ENCODE assay signal across 8 mouse cellular contexts in the genomic region with DNA sequence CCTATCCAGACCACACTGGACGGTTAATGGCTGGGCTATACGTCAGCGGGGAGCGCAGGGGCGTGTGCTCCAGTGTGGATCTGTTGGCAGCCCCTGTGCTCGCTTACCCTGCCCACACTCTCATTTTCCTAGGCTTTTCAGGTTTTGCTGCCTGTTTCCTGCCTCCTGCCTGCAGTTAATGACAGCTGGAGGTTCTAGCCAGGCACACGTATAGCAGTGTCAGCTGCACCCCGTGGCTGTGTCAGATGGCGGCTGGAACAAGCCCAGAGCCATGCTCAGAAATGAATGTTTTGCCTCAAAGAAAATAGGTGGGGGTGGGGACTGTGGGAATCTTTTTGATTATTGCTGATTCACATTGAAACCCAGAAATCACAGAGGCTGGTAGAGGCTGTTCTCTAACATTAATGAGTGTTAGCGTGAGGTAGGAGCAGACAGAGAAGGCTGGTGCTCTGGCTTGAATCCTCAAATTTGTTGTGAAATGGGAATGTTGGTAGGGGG.
DNase-seq lines count a peak whose midpoint lies in the region; ATAC-seq and TF ChIP-seq lines count a peak whose summit lies in the region.

No protein-coding gene starts in this region.

- peaks cover 11% of the 10 kb centered on the region; the same call in 1 of the 2 replicates for H3K4me1 ChIP-seq in midbrain, embryonic 12.5 days
- no peaks in the 10 kb centered on the region for H3K4me1 ChIP-seq in midbrain, embryonic 10.5 days
- peaks cover 6% of the 10 kb centered on the region for H3K4me1 ChIP-seq in hindbrain, embryonic 16.5 days (ENCODE audit: control insufficient read depth, insufficient read depth, low read depth, low read length)

- 0 out of 2 replicates have a peak, but pooled peaks have one; percentile 34 for ATAC-seq in midbrain, embryonic 12.5 days (ENCODE audit: low FRiP score, low read depth)
- ATAC-seq in hindbrain, embryonic 16.5 days: peak; percentile 87

- no peak for TF ChIP-seq POLR2A in myocyte (IDR thresholded peaks at IDR 0.05; ENCODE audit: insufficient read length, low read depth)

- H3K9ac ChIP-seq in midbrain, embryonic 12.5 days (replicated peaks): no peak overlapping the region
- H3K9ac ChIP-seq in hindbrain, embryonic 16.5 days (ENCODE audit: low read depth, low read length): peak overlapping the region; percentile 33; the same call in 1 of the 2 replicates

- H3K4me3 ChIP-seq in midbrain, embryonic 12.5 days: no peak overlapping the region
- H3K4me3 ChIP-seq in midbrain, embryonic 10.5 days: no peak overlapping the region
- no peak overlapping the region for H3K4me3 ChIP-seq in hindbrain, embryonic 16.5 days (ENCODE audit: low read length)
- H3K4me3 ChIP-seq in myocyte: no peak overlapping the region

- no peaks in the 10 kb centered on the region for H3K36me3 ChIP-seq in midbrain, embryonic 12.5 days
- no peaks in the 10 kb centered on the region for H3K36me3 ChIP-seq in midbrain, embryonic 10.5 days
- H3K36me3 ChIP-seq in hindbrain, embryonic 16.5 days (ENCODE audit: control insufficient read depth, insufficient read depth, low read length): no peaks in the 10 kb centered on the region
- peaks cover 5% of the 10 kb centered on the region for H3K36me3 ChIP-seq in myocyte (ENCODE audit: control insufficient read depth, insufficient read depth)

- H3K79me2 ChIP-seq in myocyte (ENCODE audit: control insufficient read depth, insufficient read depth): peaks cover 34% of the 10 kb centered on the region

- no peaks in the 10 kb centered on the region for H3K27me3 ChIP-seq in midbrain, embryonic 12.5 days
- no peaks in the 10 kb centered on the region for H3K27me3 ChIP-seq in midbrain, embryonic 10.5 days (ENCODE audit: low read depth, poor library complexity, severe bottlenecking)
- H3K27me3 ChIP-seq in hindbrain, embryonic 16.5 days (replicated peaks; ENCODE audit: control insufficient read depth, insufficient read depth, low read length): no peaks in the 10 kb centered on the region
- no peaks in the 10 kb centered on the region for H3K27me3 ChIP-seq in myocyte (ENCODE audit: control insufficient read depth, insufficient read depth, insufficient read length)

- H3K9me3 ChIP-seq in midbrain, embryonic 12.5 days: no peaks in the 10 kb centered on the region
- H3K9me3 ChIP-seq in midbrain, embryonic 10.5 days (replicated peaks): no peaks in the 10 kb centered on the region
- H3K9me3 ChIP-seq in hindbrain, embryonic 16.5 days (ENCODE audit: control insufficient read depth, low read length): no peaks in the 10 kb centered on the region

- DNase-seq in midbrain, embryonic 10.5 days (ENCODE audit: low spot score): no peak
- DNase-seq in cerebellum, postnatal 14 days: peak; percentile 94
- DNase-seq in embryo, embryonic 9.5 days (ENCODE audit: extremely low spot score): no peak
- no peak for DNase-seq in MN1 (ENCODE audit: low spot score)
- DNase-seq in urinary bladder, postnatal 36 days (ENCODE audit: low spot score in 2 of 2): no peak

- no peak overlapping the region for H3K4me2 ChIP-seq in midbrain, embryonic 12.5 days (replicated peaks)
- H3K4me2 ChIP-seq in hindbrain, embryonic 16.5 days (ENCODE audit: low read length): peak overlapping the region; percentile 23
- no peak overlapping the region for H3K4me2 ChIP-seq in myocyte (ENCODE audit: low read depth)

- no peak overlapping the region for H3ac ChIP-seq in myocyte (ENCODE audit: control insufficient read depth, insufficient read length)

- 68% methylated on average over 10 of the region's 10 CpGs for WGBS in midbrain, embryonic 12.5 days
- WGBS in midbrain, embryonic 10.5 days: 81% methylated on average over 10 of the region's 10 CpGs
- WGBS in hindbrain, embryonic 16.5 days: 30% methylated on average over 10 of the region's 10 CpGs

- no peak overlapping the region for H3K27ac ChIP-seq in midbrain, embryonic 12.5 days (replicated peaks)
- no peak overlapping the region for H3K27ac ChIP-seq in midbrain, embryonic 10.5 days (replicated peaks)
- peak overlapping the region; percentile 62 for H3K27ac ChIP-seq in hindbrain, embryonic 16.5 days (ENCODE audit: low read depth, low read length)

TF ChIP-seq in myocyte, 11 proteins besides CTCF, POLR2A, EP300 and RAD21:
- TF ChIP-seq SRF (IDR thresholded peaks at IDR 0.05; ENCODE audit: control insufficient read depth, insufficient read length, low read depth) (no peak), MYOD1 (IDR thresholded peaks at IDR 0.05; ENCODE audit: control insufficient read depth in 1 of 3, insufficient read length in 2 of 3, low read depth in 2 of 3) (peak in 1 of 3 experiments; percentile 41), E2F4 (IDR thresholded peaks at IDR 0.05; ENCODE audit: insufficient read depth) (no peak), USF1 (IDR thresholded peaks at IDR 0.05; ENCODE audit: low read depth) (no peak), MYOG (IDR thresholded peaks at IDR 0.05; ENCODE audit: control insufficient read depth in 1 of 3, insufficient read depth in 1 of 3, insufficient read length in 2 of 3, low read depth in 2 of 3) (peak in 2 of 3 experiments; percentile 68 to 81), TCF12 (IDR thresholded peaks at IDR 0.05; ENCODE audit: insufficient read depth, poor library complexity, severe bottlenecking) (no peak), MAX (IDR thresholded peaks at IDR 0.05; ENCODE audit: low read depth) (no peak), CEBPB (IDR thresholded peaks at IDR 0.05; ENCODE audit: insufficient read depth, poor library complexity, severe bottlenecking) (no peak), TCF3 (IDR thresholded peaks at IDR 0.05; ENCODE audit: insufficient read length, low read depth) (peak; percentile 14), REST (IDR thresholded peaks at IDR 0.05; ENCODE audit: insufficient read depth, insufficient read length) (no peak), POLR2AphosphoS2 (IDR thresholded peaks at IDR 0.05; ENCODE audit: insufficient read length, low read depth) (no peak)

Comparison
In these comparisons a context has a peak if more than half of its experiments do, and no peak if none do; other contexts are left out.
1. DNase-seq: peak in cerebellum, postnatal 14 days (2 of 2); none in midbrain, embryonic 10.5 days (single experiment), embryo, embryonic 9.5 days (single experiment), MN1 (single experiment) and urinary bladder, postnatal 36 days (0 of 2).